Mouse (Mus musculus) layer of hippocampus, adult 9-11 months (tissue): ENCODE data around the gene Ccdc142.
A peak's percentile ranks its signal among the peaks of the same experiment; 100 is the strongest.

Source experiments
- DNase-seq: peaks from one replicate; pipeline ENCODE4 v3.0.0; 2022

The Ccdc142 gene

DNA sequence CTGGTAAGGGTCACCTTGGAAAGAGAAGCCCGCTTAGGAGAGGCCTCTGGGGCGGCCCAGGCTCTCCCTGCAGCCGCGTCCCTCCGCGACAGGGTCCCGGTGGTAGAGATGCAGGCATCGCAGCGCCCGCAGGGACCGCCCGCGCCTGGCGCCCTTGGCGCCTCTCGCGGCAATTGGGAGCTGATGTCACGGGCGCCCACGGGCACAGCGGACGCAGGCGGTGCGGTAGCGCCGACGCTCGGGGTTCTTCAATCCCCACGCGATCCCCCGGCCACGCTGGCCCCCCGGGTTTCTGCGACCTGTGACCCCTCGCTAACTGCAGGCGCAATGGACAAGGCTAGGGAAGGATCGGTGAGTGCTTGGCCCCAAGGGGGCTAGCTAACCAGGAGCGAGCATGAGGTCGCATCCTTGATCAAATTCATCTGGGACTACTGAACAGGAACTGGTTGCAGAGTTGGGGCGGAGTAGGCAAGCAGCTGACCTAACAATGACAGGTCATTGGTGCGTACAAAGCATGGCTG, 40.9 kb downstream of the Ccdc142 start:
- peak; percentile 69 for DNase-seq

DNA sequence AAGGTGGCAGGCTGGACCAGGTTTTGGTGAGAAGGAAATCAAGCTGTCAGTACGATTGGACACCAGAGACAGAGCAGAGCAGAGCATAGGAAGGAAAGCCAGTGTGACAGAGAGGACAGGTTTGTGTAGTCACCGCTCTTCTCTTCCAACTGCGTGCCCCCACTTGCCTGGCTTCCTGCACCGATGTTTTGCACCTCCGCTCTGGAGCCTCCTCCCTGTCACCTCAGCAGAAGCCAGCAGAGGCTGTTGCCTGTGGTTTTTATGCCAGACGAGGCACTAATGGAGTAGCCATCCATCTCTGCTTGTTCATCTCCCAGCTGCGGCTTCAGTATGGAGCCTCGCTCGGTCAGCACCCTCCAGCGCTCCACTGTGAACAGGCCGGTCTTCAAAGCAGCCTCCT, 41.5 kb downstream of the Ccdc142 start:
- DNase-seq, result no peak

DNA sequence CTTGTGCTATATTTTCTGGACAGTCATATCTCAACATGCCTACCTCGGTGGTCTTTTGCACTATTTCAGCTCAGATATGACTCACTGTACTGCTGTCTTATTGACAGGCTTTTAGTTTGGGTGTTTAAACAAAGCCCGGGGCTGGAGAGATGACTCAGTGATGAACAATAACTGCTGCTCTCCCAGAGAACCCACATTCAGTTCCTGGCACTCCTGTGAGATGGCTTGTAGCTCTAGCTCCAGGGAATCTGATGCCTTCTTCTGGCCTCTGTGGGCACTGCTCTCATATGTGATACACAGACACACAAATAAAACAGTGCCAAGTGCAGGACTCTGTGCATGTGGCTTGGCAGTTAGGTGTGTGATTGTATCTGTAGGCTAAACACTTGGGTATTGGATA, 43.8 kb downstream of the Ccdc142 start:
- DNase-seq, result no peak

DNA sequence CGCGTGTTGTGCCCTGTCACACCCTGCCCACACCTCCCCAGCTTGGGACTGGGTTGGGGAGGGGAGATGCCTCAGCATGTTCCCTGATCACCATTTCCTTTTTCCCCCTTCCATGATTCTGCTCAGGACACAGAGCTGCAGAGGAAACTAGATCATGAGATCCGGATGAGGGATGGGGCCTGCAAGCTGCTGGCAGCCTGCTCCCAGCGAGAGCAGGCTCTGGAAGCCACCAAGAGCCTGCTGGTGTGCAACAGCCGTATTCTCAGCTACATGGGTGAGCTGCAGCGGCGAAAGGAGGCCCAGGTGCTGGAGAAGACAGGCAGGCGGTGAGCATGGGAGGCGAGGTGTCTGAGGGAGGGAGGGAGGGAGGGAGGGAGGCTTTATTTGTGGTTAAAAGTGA, 44.4 kb downstream of the Ccdc142 start:
- no peak for DNase-seq

DNA sequence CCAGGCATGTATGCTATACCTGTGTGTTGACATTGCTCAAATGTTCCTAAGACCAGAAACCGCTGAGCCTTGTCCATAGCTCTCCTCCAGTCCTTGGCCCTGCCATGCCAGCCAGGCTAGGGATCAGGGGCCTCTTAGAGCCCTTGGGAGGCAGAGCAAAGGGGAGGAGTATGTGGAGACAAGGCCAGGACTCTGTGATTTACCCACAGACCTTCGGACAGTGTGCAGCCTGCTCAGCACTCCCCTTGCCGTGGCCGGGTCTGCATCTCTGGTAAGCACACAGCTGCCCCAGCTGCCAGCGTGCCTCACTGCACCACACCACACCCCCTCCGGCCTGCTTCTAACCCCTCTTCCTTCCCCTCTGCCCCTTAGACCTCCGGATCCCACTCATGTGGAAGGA, 45.9 kb downstream of the Ccdc142 start:
- no peak for DNase-seq

DNA sequence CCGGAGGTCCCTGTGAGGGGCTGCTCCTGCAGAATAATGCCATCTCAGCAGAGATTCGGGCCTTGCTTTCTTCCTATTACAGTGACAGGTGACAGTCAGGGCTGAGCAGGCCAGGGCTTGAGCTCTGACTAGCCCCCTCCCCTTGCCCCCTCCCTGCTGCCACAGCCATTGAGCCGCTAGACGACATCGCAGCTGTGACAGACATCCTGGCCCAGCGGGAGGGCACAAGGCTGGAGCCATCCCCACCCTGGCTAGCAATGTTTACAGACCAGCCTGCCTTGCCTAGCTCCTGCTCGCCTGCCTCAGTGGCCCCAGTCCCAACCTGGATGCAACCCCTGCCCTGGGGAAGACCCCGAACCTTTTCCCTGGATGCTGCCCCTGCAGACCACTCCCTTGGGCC, 50.3 kb downstream of the Ccdc142 start:
- DNase-seq, result no peak

DNA sequence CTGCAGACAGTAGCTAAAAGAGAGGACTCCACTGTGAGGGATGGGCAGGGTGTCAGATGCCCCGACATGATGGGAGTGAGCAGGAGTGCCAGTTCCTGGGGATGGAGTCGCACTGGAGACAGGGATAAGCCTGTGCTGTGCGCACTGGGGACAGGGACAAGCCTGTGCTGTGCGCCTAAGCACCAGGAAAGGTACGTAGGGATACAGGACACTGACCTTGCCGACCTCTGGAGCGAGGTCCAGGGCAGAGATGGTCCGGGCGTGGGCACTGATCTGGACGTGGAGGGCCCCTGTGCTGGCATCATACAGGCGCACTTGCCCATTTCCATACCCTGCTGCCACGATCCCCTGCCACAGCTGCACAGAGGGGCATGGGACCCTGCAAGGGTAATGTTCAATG, 51.6 kb downstream of the Ccdc142 start:
- DNase-seq, result no peak

DNA sequence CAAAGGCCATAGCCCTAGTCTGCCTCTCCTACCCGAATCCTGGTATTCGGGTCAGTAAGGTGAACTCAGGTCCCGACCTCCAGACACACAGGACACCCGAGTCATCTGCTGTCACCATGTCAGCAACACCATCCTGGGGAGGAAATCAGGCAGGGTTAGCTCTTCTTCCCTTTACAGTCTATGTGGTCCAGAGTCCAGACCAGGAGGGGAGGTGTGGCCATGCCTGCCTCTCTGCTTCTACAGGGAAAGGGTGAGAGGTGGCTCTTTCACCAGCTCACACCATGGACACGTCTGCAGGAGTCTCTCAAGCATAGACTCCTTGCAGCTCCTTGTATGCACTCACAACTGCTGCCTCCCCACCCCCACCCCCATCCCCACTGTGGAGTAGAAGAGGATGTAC, 52.1 kb downstream of the Ccdc142 start:
- DNase-seq, result no peak

DNA sequence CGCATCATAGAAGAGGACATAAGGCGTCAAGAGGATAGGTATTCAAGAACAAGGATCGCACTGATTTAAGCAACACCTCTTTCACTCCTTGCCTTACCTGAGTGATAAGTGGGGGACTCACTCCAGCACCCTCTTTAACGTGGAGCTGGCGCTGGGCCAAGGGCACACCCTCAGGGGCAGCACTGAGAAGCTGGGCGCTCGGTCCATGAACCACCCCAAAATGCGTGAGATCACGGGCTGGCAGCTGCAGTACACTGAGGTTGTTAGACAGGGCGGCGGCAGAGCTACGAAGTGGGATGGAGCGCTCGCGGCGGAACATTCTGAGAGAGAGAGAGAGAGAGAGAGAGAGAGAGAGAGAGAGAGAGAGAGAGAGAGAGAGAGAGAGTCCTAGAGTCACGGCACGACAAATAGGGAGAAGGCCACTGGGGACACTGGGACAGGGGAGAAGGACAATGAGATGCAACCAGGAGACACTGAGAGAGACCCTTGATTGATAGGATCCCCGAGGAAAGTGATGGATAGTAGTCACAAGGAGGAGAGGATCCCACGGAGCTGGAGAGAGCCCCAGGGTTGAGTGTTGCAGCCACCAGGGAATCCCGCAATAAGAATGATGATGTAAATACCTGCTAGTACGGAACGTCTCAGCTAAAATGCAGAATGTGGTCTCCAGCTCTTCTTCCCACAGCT, 54.3 kb downstream of the Ccdc142 start:
- no peak for DNase-seq

DNA sequence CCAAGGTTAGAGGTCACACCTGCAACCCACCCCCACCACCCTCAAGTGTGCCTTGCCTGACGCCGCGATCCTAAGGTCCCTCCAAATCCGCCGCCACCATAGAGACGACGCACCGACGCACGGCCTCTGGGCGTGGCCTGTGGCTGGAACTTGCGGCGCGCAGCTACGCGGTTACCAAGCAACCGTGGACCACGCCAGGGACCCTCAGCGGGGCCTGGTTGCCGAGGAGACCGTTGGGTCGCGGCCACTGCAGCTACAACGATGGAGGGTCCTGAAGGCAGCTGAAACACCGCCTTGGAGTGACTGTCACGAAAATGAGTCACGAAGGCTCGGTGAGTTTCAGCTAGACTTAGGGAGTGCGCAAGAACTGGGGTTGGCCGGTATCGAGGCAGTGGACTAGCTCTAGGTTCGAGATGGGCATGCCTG, 54.9 kb downstream of the Ccdc142 start, which contains the start of the genes Wdr54 and 1700003E16Rik:
TSS of gene Wdr54 (minus strand) at position 139 of the 426 bp plus-strand sequence.
TSS of gene 1700003E16Rik (plus strand) at position 146 of the 426 bp plus-strand sequence.
- peak; percentile 78 for DNase-seq
